Mouse (Mus musculus): ENCODE data around the gene Ppil3.

Ppil3 gene

GRCm38 (mm10) chr1:58409553-58410197 lies 35.6 kb downstream of the Ppil3 start:
- DNase-seq (ENCODE audit: low read depth, low spot score) = no peak

GRCm38 (mm10) chr1:58408141-58408540 lies 37.1 kb downstream of the Ppil3 start:
- DNase-seq (ENCODE audit: low read depth, low spot score) = no peak

- no peak for DNase-seq (ENCODE audit: low read depth, low spot score)
Measured at GRCm38 (mm10) chr1:58407321-58407720, 38.0 kb downstream of the Ppil3 start.

GRCm38 (mm10) chr1:58403745-58404144 lies 41.5 kb downstream of the Ppil3 start:
- DNase-seq (ENCODE audit: low read depth, low spot score) = no peak

- DNase-seq (ENCODE audit: low read depth, low spot score) = no peak
Measured at GRCm38 (mm10) chr1:58401396-58401795, 43.9 kb downstream of the Ppil3 start.

- no peak for DNase-seq (ENCODE audit: low read depth, low spot score)
Measured at GRCm38 (mm10) chr1:58397731-58398130, 47.6 kb downstream of the Ppil3 start.

- no peak for DNase-seq (ENCODE audit: low read depth, low spot score)
Measured at GRCm38 (mm10) chr1:58396179-58396578, 49.1 kb downstream of the Ppil3 start.

GRCm38 (mm10) chr1:58395341-58395740 lies 49.9 kb downstream of the Ppil3 start:
- DNase-seq (ENCODE audit: low read depth, low spot score) = peak; percentile 56

- DNase-seq (ENCODE audit: low read depth, low spot score) = peak; percentile 67
Measured at GRCm38 (mm10) chr1:58393284-58394195, 51.7 kb downstream of the Ppil3 start.

- DNase-seq (ENCODE audit: low read depth, low spot score) = peak; percentile 97
Measured at GRCm38 (mm10) chr1:58392652-58393283, 52.5 kb downstream of the Ppil3 start, which contains the start of gene Bzw1. Gene Bzw1, plus strand, starts transcription at chr1:58392898.

- DNase-seq (ENCODE audit: low read depth, low spot score) = no peak
Measured at GRCm38 (mm10) chr1:58392268-58392651, 53.0 kb downstream of the Ppil3 start.

GRCm38 (mm10) chr1:58391421-58392267 lies 53.6 kb downstream of the Ppil3 start:
- DNase-seq (ENCODE audit: low read depth, low spot score) = no peak

GRCm38 (mm10) chr1:58382586-58383281 lies 62.6 kb downstream of the Ppil3 start:
- DNase-seq (ENCODE audit: low read depth, low spot score) = no peak
